Mouse (Mus musculus) midbrain, embryonic 16.5 days (tissue): ENCODE measurements around the gene Atp4b. TPM values are rescaled to one million over a fixed set of nuclear protein-coding genes. Genes with fewer than 3 reads are reported as not detected.

Source experiments
- ATAC-seq: fragments of 200-750 bp; cut with Nextera tagmentation; 2 replicates; pipeline ENCODE4 v1.8.0; 2017; ENCODE audit warnings: moderate TSS enrichment
- H3K27ac ChIP-seq: fragments of 300-500 bp; sonication (generic); 2 replicates; pipeline ENCODE4 v1.5.1; 2014; ENCODE audit warnings: mild to moderate bottlenecking, low read length, mixed read lengths
- H3K27me3 ChIP-seq: fragments of 300-500 bp; sonication (generic); 2 replicates; pipeline ENCODE4 v1.6.1; 2014; ENCODE audit warnings: low read depth, low read length, mixed read lengths; ENCODE audit not compliant: control insufficient read depth, insufficient read depth
- H3K36me3 ChIP-seq: fragments of 300-500 bp; sonication (generic); 2 replicates; pipeline ENCODE4 v1.6.1; 2014; ENCODE audit warnings: mild to moderate bottlenecking, low read length, moderate library complexity, mixed read lengths; ENCODE audit not compliant: control insufficient read depth, insufficient read depth
- H3K4me1 ChIP-seq: fragments of 300-500 bp; sonication (generic); 2 replicates; pipeline ENCODE4 v1.6.1; 2014; ENCODE audit warnings: mild to moderate bottlenecking, low read length, mixed read lengths; ENCODE audit not compliant: control insufficient read depth, insufficient read depth
- H3K4me2 ChIP-seq: fragments of 300-500 bp; sonication (generic); 2 replicates; pipeline ENCODE4 v1.6.1; 2014; ENCODE audit warnings: mild to moderate bottlenecking, low read length, mixed read lengths
- H3K4me3 ChIP-seq: fragments of 300-500 bp; sonication (generic); 2 replicates; pipeline ENCODE4 v1.5.1; 2014; ENCODE audit warnings: low read depth, mild to moderate bottlenecking, low read length, moderate library complexity, mixed read lengths
- H3K9ac ChIP-seq: fragments of 300-500 bp; sonication (generic); 2 replicates; pipeline ENCODE4 v1.6.1; 2014; ENCODE audit warnings: low read depth, low read length, mixed read lengths
- H3K9me3 ChIP-seq: fragments of 300-500 bp; sonication (generic); replicated peaks from 2 replicates; pipeline ENCODE4 v1.6.1; 2014; ENCODE audit warnings: mild to moderate bottlenecking, low read length, mixed read lengths; ENCODE audit not compliant: control insufficient read depth, poor library complexity, severe bottlenecking
- WGBS: fragments of 180-500 bp; shearing (Covaris S2); extraction: QIAGEN DNeasy Blood & Tissue Kit; methylation state at CpG from one replicate; pipeline ENCODE4 v1.1.7; 2014; 5-methylcytosine and 5-hydroxymethylcytosine counted together
- polyA plus RNA-seq: library from polyadenylated mRNA; unstranded; fragments of >200 nt; fragmentation: Nextera tagmentation; extraction: Ambion mirVana; gene quantifications from 2 replicates; pipeline ENCODE4 v1.2.1, GENCODE M21; 2015

Gene Atp4b
- polyA plus RNA-seq, 1 experiment from 2014 or later = not detected

DNA sequence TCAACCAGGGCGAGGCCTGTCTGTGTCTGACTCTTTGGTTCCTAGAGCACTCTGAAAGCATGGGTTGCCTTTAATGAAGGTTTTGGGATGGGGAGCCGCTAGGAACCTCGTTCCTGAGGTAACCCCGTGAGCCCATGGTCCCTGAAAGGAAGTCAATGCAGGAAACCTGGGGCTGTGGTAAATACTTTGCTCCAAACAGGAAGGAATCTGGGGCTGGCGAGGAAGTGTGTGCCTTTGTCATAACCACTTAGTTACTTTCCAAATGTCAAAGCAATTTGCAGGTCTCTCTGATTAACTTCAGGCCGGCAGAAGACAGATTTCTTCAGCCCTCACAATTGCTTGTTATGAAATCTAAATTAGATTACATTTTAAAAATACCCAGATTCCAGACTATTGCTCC, 30.7 kb upstream of the Atp4b start:
- Histone ChIP-seq H3K9me3 (no peaks in the 10 kb centered on the region), H3K9ac (no peak overlapping the region), H3K27me3 (no peaks in the 10 kb centered on the region), H3K4me3 (no peak overlapping the region), H3K27ac (no peak overlapping the region), H3K4me2 (no peak overlapping the region), H3K36me3 (no peaks in the 10 kb centered on the region), H3K4me1 (no peaks in the 10 kb centered on the region)
- no peak for ATAC-seq
- WGBS = 77% methylated on average over 6 of the region's 6 CpGs

DNA sequence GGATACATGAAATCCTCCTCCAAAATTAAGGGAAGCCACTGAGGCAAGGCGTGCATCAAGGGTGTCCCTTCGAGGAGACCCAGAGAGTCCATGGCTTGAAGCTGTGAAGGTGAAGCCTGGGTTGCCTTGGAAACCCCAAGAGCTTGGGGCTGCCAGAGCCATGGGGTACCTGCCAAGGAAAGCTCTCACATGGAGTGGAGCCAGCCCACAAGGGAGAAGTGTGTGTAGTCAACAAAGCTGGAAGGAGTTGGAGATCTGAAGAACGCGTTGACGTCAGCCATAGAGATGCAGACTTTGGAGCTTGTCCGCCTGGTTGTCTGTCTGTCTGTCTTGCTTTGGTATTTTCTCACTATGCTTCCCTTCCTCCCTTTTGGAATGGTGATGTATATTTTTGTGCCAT, 24.3 kb upstream of the Atp4b start:
- H3K4me3 ChIP-seq = no peak overlapping the region
- no peak overlapping the region for H3K4me2 ChIP-seq
- no peaks in the 10 kb centered on the region for H3K9me3 ChIP-seq
- no peak for ATAC-seq
- H3K36me3 ChIP-seq = no peaks in the 10 kb centered on the region
- WGBS = 91% methylated on average over 6 of the region's 6 CpGs
- no peaks in the 10 kb centered on the region for H3K4me1 ChIP-seq
- H3K27me3 ChIP-seq = no peaks in the 10 kb centered on the region
- no peak overlapping the region for H3K27ac ChIP-seq
- no peak overlapping the region for H3K9ac ChIP-seq

GRCm38 (mm10) chr8:13419111-13419639, 22.6 kb upstream of the Atp4b start:
- 81% methylated on average over 2 of the region's 2 CpGs for WGBS
- Histone ChIP-seq H3K4me3 (no peak overlapping the region), H3K4me1 (no peaks in the 10 kb centered on the region), H3K27ac (no peak overlapping the region), H3K9ac (no peak overlapping the region), H3K36me3 (no peaks in the 10 kb centered on the region), H3K9me3 (no peaks in the 10 kb centered on the region), H3K4me2 (no peak overlapping the region), H3K27me3 (no peaks in the 10 kb centered on the region)
- no peak for ATAC-seq

DNA sequence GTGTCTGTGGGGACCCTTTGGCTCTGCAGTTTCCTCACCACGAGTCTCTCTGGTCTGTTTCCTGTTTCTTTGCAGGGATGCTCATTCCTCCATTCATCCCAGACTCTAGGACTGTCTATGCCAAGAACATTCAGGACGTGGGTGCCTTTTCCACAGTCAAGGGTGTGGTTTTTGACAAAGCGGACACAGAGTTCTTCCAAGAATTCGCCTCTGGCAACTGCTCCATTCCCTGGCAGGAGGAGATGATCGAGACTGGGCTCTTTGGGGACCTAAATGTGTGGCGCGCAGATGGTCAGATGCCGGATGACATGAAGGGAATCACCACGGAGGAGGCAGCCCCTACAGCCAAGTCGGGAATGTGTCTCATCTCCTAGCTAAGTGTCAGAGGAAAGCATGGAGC, 19.3 kb upstream of the Atp4b start:
- Histone ChIP-seq H3K27ac (no peak overlapping the region), H3K27me3 (no peaks in the 10 kb centered on the region), H3K9ac (no peak overlapping the region), H3K4me3 (no peak overlapping the region), H3K4me1 (no peaks in the 10 kb centered on the region), H3K36me3 (no peaks in the 10 kb centered on the region), H3K4me2 (no peak overlapping the region), H3K9me3 (no peaks in the 10 kb centered on the region)
- 78% methylated on average over 10 of the region's 10 CpGs for WGBS
- ATAC-seq = no peak

GRCm38 (mm10) chr8:13413823-13414390, 17.3 kb upstream of the Atp4b start:
- no peak overlapping the region for H3K4me2 ChIP-seq
- H3K27me3 ChIP-seq = no peaks in the 10 kb centered on the region
- H3K36me3 ChIP-seq = no peaks in the 10 kb centered on the region
- 61% methylated on average over 12 of the region's 12 CpGs for WGBS
- H3K4me3 ChIP-seq = no peak overlapping the region
- H3K9me3 ChIP-seq = no peaks in the 10 kb centered on the region
- no peak for ATAC-seq
- H3K4me1 ChIP-seq = no peaks in the 10 kb centered on the region
- H3K27ac ChIP-seq = no peak overlapping the region
- H3K9ac ChIP-seq = no peak overlapping the region

- no peaks in the 10 kb centered on the region for H3K9me3 ChIP-seq
- ATAC-seq = peak; percentile 42; the same call in 1 of the 2 replicates
- no peaks in the 10 kb centered on the region for H3K4me1 ChIP-seq
- no peak overlapping the region for H3K9ac ChIP-seq
- no peak overlapping the region for H3K27ac ChIP-seq
- H3K36me3 ChIP-seq = no peaks in the 10 kb centered on the region
- H3K27me3 ChIP-seq = no peaks in the 10 kb centered on the region
- H3K4me3 ChIP-seq = no peak overlapping the region
- 61% methylated on average over 13 of the region's 13 CpGs for WGBS
- H3K4me2 ChIP-seq = no peak overlapping the region
Measured at GRCm38 (mm10) chr8:13412891-13413558, 16.4 kb upstream of the Atp4b start.

DNA sequence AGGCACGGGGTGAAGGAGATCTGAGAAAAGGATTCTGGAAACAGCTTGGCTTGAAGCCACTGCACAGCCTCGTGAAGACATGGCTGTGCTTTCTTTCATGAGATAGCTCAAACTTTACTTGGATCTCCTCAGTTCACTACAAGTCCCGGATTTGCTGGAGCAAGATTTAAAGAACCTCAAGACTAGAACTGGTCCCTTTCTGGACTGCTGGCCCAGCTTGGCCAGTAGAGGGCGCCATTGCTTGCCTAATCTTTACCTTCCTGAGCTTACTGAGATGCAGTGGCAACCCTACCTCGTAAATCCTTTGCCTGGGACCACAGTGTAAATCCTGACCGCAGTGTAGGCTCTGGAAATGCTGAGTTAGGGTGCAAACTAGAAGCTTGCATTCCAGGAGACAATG, 15.0 kb upstream of the Atp4b start:
- Histone ChIP-seq H3K36me3 (no peaks in the 10 kb centered on the region), H3K4me2 (no peak overlapping the region), H3K9ac (no peak overlapping the region), H3K4me1 (no peaks in the 10 kb centered on the region), H3K27ac (no peak overlapping the region), H3K27me3 (no peaks in the 10 kb centered on the region), H3K9me3 (no peaks in the 10 kb centered on the region), H3K4me3 (no peak overlapping the region)
- WGBS = 32% methylated on average over 6 of the region's 6 CpGs
- ATAC-seq = 0 out of 2 replicates have a peak, but pooled peaks have one; percentile 58

GRCm38 (mm10) chr8:13406011-13406410, 9.4 kb upstream of the Atp4b start:
- Histone ChIP-seq H3K9me3 (no peaks in the 10 kb centered on the region), H3K27ac (no peak overlapping the region), H3K4me2 (no peak overlapping the region), H3K4me3 (no peak overlapping the region), H3K27me3 (no peaks in the 10 kb centered on the region), H3K36me3 (no peaks in the 10 kb centered on the region), H3K9ac (no peak overlapping the region), H3K4me1 (no peaks in the 10 kb centered on the region)
- ATAC-seq = no peak
- WGBS = 48% methylated on average over 5 of the region's 5 CpGs

- no peak within 1 kb of the TSS for H3K4me3 ChIP-seq
- 81% methylated on average over 5 of the region's 5 CpGs for WGBS
- no peak within 1 kb of the TSS for H3K4me2 ChIP-seq
- H3K27ac ChIP-seq = no peak within 1 kb of the TSS
- H3K36me3 ChIP-seq = no peaks in the 10 kb centered on the region
- H3K27me3 ChIP-seq = no peaks in the 10 kb centered on the region
- no peak within 1 kb of the TSS for H3K9ac ChIP-seq
- ATAC-seq = no peak
- H3K9me3 ChIP-seq = no peaks in the 10 kb centered on the region
- no peaks in the 10 kb centered on the region for H3K4me1 ChIP-seq
Measured at GRCm38 (mm10) chr8:13404666-13405131, 8.1 kb upstream of the Atp4b start, which contains the start of gene Grk1. Gene Grk1 (plus strand): TSS chr8:13405081.
